Mouse (Mus musculus): ENCODE results near the gene Tmc8.

GRCm38 (mm10) chr11:117823411-117823810, 41.5 kb downstream of the Tmc8 start:
- TF ChIP-seq POLR2A (IDR thresholded peaks at IDR 0.05; ENCODE audit: low read depth, low read length), result no peak
- TF ChIP-seq CTCF (IDR thresholded peaks at IDR 0.05; ENCODE audit: extremely low read depth, insufficient read length, insufficient replicate concordance, low read depth, low read length), result no peak

Measured in small intestine, adult 2 months (tissue).